Mouse (Mus musculus) lung, embryonic 16.5 days (tissue): ENCODE measurements around the gene Fam217a. TPM values are rescaled to one million over a fixed set of nuclear protein-coding genes. Genes with fewer than 3 reads are reported as not detected.
"Not testable (repeated sequence)": the region's sequence is repeated elsewhere in the genome, so short reads cannot be mapped to it uniquely, and the experiment has no call there.

Experiments
- ATAC-seq: fragments of 200-750 bp; cut with Nextera tagmentation; 2 replicates; pipeline ENCODE4 v1.8.0; 2017; ENCODE audit warnings: low read depth, mild to moderate bottlenecking, moderate library complexity
- H3K27ac ChIP-seq: fragments of 300-500 bp; sonication (generic); 2 replicates; pipeline ENCODE4 v1.5.1; 2014; ENCODE audit warnings: mild to moderate bottlenecking, control low read depth, low read length
- H3K27me3 ChIP-seq: fragments of 300-500 bp; sonication (generic); 2 replicates; pipeline ENCODE4 v1.6.1; 2014; ENCODE audit warnings: low read depth, low read length, mixed read lengths; ENCODE audit not compliant: control insufficient read depth, insufficient read depth
- H3K36me3 ChIP-seq: fragments of 300-500 bp; sonication (generic); 2 replicates; pipeline ENCODE4 v1.6.1; 2014; ENCODE audit warnings: low read length; ENCODE audit not compliant: control insufficient read depth, insufficient read depth
- H3K4me1 ChIP-seq: fragments of 300-500 bp; sonication (generic); replicated peaks from 2 replicates; pipeline ENCODE4 v1.6.1; 2014; ENCODE audit warnings: low read length, mixed read lengths; ENCODE audit not compliant: control insufficient read depth, insufficient read depth
- H3K4me2 ChIP-seq: fragments of 300-500 bp; sonication (generic); 2 replicates; pipeline ENCODE4 v1.6.1; 2014; ENCODE audit warnings: low read depth, low read length, control low read depth
- H3K4me3 ChIP-seq: fragments of 300-500 bp; sonication (generic); 2 replicates; pipeline ENCODE4 v1.5.1; 2014; ENCODE audit warnings: mild to moderate bottlenecking, low read length, control low read depth
- H3K9ac ChIP-seq: fragments of 300-500 bp; sonication (generic); 2 replicates; pipeline ENCODE4 v1.6.1; 2014; ENCODE audit warnings: low read length, control low read depth
- H3K9me3 ChIP-seq: fragments of 300-500 bp; sonication (generic); 2 replicates; pipeline ENCODE4 v1.6.1; 2016; ENCODE audit warnings: low read length; ENCODE audit not compliant: control insufficient read depth
- WGBS: fragments of 180-500 bp; shearing (Covaris S2); extraction: QIAGEN DNeasy Blood & Tissue Kit; methylation state at CpG from one replicate; pipeline ENCODE4 v1.1.7; 2014; 5-methylcytosine and 5-hydroxymethylcytosine counted together
- polyA plus RNA-seq: library from polyadenylated mRNA; unstranded; fragments of >200 nt; fragmentation: Nextera tagmentation; extraction: Ambion mirVana; gene quantifications from 2 replicates; pipeline ENCODE4 v1.2.1, GENCODE M21; 2015

The Fam217a gene
- polyA plus RNA-seq, 1 experiment from 2014 or later: 1.7 TPM

DNA sequence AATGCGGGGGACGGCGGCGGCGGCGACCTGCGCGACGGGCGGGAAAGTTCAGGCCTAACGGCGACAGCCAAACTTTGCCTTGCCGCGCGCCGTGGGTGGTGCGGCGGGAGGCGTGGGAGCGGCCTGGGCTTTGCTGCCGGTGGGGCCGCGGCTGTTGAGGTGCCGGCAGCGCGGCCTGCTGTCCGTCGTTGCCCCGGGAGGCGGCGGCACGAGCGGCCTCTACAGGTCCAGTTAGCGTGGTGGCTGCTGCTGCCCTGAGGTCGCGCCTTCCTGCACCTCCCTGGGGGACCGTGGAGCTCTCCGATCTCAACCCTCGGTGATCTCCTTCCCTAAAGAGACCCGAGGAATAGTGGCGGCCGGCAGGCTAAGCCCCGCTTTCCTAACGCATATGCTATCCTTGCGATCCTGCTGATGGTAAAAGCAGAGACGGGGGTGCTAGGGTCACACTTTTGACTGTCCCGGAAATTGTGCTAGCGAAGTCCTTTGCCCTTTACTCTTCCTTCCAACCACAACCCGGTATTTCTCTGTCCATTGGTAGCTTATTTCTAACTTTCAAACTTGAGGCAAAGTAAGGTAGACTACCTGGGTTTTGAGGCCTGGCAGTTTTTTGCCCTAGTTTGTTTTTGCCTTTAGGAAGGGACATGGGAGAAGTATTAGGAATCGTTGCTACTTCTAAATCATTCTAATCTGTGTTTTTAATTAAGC lies 48.2 kb downstream of the Fam217a start:
- Histone ChIP-seq H3K4me1 (peaks cover 6% of the 10 kb centered on the region), H3K9me3 (no peaks in the 10 kb centered on the region), H3K4me3 (peak overlapping the region; percentile 99), H3K4me2 (peak overlapping the region; percentile 65), H3K9ac (peak overlapping the region; percentile 98), H3K27me3 (no peaks in the 10 kb centered on the region), H3K27ac (peak overlapping the region; percentile 99), H3K36me3 (no peaks in the 10 kb centered on the region)
- peak; percentile 63 for ATAC-seq
- 0% methylated on average over 31 of the region's 50 CpGs for WGBS

- peak; percentile 81 for ATAC-seq
- Histone ChIP-seq H3K27ac (peak within 1 kb of the TSS; percentile 99), H3K9ac (peak within 1 kb of the TSS; percentile 98), H3K4me2 (peak within 1 kb of the TSS; percentile 70), H3K4me3 (peak within 1 kb of the TSS; percentile 99), H3K4me1 (peaks cover 6% of the 10 kb centered on the region), H3K36me3 (no peaks in the 10 kb centered on the region), H3K27me3 (no peaks in the 10 kb centered on the region), H3K9me3 (no peaks in the 10 kb centered on the region)
- WGBS: under 1% methylated on average over 40 of the region's 40 CpGs
Observed at GRCm38 (mm10) chr13:34875166-34875710, 48.9 kb downstream of the Fam217a start, which contains the start of gene Prpf4b. Gene Prpf4b, plus strand, starts transcription at chr13:34875302.

GRCm38 (mm10) chr13:34874736-34875135 lies 49.4 kb downstream of the Fam217a start:
- H3K9me3 ChIP-seq, H3K36me3 ChIP-seq, H3K4me1 ChIP-seq, ATAC-seq, H3K27me3 ChIP-seq: not testable (repeated sequence)
- Histone ChIP-seq H3K4me3 (peak overlapping the region; percentile 99), H3K27ac (peak overlapping the region; percentile 99), H3K4me2 (peak overlapping the region; percentile 70), H3K9ac (peak overlapping the region; percentile 98)
- WGBS: 11% methylated on average over 13 of the region's 13 CpGs

DNA sequence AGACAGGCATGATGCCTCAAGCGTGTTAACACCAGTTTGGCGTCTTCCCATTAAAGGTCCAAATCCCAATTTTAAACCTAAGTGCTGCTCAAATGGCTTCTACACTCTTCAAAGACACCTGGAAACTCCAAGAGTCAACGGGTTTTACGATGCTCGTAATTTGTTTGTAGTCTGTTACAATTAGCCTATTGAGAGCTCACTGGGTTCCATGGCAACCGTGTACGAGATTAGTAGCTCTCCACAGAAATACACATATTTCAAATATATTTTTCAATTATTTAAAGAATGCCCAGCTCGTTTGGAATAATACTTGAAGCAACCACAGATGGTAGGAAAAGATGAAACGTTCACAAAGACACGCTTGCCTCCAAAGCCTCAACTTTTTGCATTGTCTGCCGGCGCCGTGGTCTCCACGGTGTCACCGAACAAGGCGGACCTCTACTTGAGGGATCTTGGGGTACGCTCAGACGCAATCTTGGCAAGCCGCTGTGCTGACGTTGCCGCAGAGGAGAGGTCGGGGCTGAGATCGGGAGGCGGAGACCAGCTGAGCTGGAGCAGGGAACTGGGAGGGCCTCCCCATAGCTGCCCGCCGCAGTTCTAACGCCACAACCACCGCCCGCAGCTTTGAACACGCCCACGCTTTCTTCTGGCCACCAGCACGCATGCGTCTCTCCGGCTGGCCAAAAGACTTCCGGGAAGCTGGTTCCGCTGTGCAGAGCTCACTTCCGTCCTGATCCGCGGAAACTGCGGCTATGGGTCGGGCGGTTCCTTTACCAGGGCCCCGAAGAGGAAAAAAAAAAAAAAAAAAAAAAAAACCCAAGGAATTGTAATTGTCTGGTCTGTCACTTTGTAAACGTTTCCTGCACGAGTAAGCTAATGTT lies 50.1 kb downstream of the Fam217a start:
- H3K9me3 ChIP-seq: no peaks in the 10 kb centered on the region
- peak overlapping the region; percentile 70 for H3K4me2 ChIP-seq
- ATAC-seq: peak; percentile 95
- peaks cover 6% of the 10 kb centered on the region for H3K4me1 ChIP-seq
- peak overlapping the region; percentile 99 for H3K4me3 ChIP-seq
- H3K27me3 ChIP-seq: no peaks in the 10 kb centered on the region
- no peaks in the 10 kb centered on the region for H3K36me3 ChIP-seq
- H3K27ac ChIP-seq: peak overlapping the region; percentile 99
- peak overlapping the region; percentile 72 for H3K9ac ChIP-seq
- 2% methylated on average over 45 of the region's 45 CpGs for WGBS

DNA sequence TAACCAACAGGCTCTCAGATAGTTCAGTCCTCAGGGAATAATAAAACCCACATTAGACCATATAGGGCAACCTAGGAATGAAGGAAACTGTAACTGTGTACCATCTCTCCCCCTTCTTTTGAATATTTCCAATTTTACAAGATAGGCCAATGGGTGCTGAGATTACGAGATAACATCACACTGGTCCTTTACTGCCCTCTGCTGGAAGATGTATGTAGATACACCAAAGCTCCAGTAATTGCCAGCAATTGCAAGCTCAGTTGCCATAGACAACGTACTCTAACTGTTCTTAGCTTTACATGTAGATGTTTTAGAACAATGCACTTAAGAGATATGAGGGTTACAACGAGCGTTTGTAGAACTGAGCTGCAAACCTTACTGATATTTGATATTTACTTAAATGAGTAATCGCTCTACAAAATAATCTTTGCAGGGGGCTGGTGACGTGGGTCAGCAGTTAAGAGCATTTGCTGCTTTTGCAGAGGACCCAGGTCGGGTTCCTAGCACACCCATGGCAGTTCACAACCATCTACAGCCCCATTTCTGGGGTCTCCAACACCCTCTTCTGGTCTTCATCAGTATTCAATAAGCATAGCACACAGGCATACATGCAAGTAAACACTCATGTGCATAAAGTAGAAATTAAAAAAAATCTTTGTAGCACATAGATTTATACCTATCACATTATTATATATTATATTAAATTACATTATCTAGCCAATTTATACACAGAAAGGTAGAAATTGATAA lies 59.5 kb downstream of the Fam217a start:
- H3K9me3 ChIP-seq: no peaks in the 10 kb centered on the region
- H3K27ac ChIP-seq: no peak overlapping the region
- ATAC-seq: 0 out of 2 replicates have a peak, but pooled peaks have one; percentile 23
- H3K36me3 ChIP-seq: no peaks in the 10 kb centered on the region
- WGBS: 34% methylated on average over 7 of the region's 7 CpGs
- no peak overlapping the region for H3K4me3 ChIP-seq
- no peaks in the 10 kb centered on the region for H3K4me1 ChIP-seq
- no peak overlapping the region for H3K9ac ChIP-seq
- H3K27me3 ChIP-seq: no peaks in the 10 kb centered on the region
- no peak overlapping the region for H3K4me2 ChIP-seq

DNA sequence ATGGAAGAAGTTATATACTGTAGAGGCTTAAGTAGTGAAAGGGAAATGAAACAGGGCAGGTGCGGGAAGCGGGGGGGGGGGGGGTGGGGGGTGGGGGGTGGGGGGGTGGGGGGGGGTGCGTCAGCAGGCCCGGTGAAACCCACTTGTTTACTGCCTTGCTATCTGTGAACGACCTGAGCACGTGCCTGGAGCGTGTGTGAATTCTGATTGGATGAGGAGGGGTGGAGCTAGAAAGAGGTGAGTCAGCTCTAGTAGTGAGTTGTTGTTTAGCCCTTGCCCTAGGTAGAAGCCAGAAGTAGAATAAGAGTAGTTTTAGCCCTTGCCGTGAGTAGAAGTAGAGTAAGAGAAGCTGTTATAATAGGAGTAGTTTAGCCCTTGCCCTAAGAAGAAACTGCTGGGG lies 62.9 kb downstream of the Fam217a start:
- not testable (repeated sequence) for H3K9ac ChIP-seq, H3K27ac ChIP-seq, H3K27me3 ChIP-seq, ATAC-seq, H3K36me3 ChIP-seq, H3K4me2 ChIP-seq, H3K4me1 ChIP-seq, H3K9me3 ChIP-seq, H3K4me3 ChIP-seq
- WGBS: 37% methylated on average over 6 of the region's 8 CpGs

Other genes with a start within 250 kb of the Fam217a start
- not detected in 2 replicates for gene Fam50b, start 189.5 kb downstream of the Fam217a start, polyA plus RNA-seq
- gene Prpf4b, start 49.0 kb downstream of the Fam217a start, polyA plus RNA-seq: 65.2 and 70.6 TPM in 2 replicates
- gene 4933417A18Rik, start 99 bp upstream of the Fam217a start, polyA plus RNA-seq: not detected in 2 replicates
- 0.36 and 0.55 TPM in 2 replicates for gene Eci3, start 39.5 kb upstream of the Fam217a start, polyA plus RNA-seq
- 147 and 155 TPM in 2 replicates for gene Eci2, start 102.8 kb upstream of the Fam217a start, polyA plus RNA-seq